Mouse (Mus musculus): ENCODE results near the gene Clcn3. TPM values are rescaled to one million over a fixed set of nuclear protein-coding genes. Genes with fewer than 3 reads are reported as not detected.

The Clcn3 gene
- polyA plus RNA-seq, 1 experiment from 2014 or later, result 22.1 TPM

DNA sequence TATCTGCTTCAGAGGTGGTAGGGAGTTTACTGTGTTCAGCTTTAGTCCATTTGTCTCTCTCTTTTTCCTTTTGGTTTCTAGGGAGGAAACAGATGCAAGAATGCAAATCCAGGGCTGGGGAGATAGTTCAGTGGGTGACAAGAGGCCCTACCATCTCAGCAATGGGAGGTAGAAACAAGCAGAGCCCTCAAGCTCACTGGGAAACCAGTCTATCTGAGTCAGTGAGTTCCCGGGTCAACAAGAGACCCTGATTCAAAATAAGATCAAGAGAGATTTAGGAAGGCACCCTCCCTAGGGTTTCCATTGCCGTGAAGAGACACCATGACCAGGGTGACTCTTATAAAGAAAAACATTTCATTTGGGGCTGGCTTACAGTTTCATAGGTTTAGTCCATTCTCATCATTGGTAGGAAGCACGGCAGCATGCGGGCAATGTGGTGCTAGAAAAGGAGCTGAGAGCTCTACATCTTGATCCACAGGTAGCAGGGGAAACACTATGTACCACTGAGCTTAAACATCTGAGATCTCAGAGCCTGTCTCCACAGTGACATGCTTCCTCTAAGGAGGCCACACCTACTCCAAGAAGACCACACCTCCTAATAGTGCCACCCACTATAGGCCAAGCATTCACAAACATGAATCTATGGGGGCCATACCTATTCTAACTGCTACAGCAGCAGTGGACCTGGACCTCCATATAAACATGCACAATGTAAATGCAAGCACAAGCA lies 114.7 kb downstream of the Clcn3 start:
- ATAC-seq (ENCODE audit: insufficient number of reproducible peaks, insufficient read depth, low FRiP score, low read depth), result no peak
- H3K36me3 ChIP-seq (ENCODE audit: control insufficient read depth, insufficient read depth, low read length), result no peaks in the 10 kb centered on the region
- no peaks in the 10 kb centered on the region for H3K27me3 ChIP-seq (ENCODE audit: control insufficient read depth, insufficient read depth, low read length)
- no peak overlapping the region for H3K4me3 ChIP-seq (ENCODE audit: control insufficient read depth in 1 of 2, insufficient read depth in 1 of 2, low read depth in 1 of 2, low read length in 2 of 2)
- H3K27ac ChIP-seq (replicated peaks in 1 of 2; ENCODE audit: control insufficient read depth in 1 of 2, insufficient read depth in 1 of 2, low read depth in 2 of 2, low read length in 2 of 2), result no peak overlapping the region
- H3K9me3 ChIP-seq (ENCODE audit: control insufficient read depth, low read length), result no peaks in the 10 kb centered on the region
- peaks cover 0 to 10% of the 10 kb centered on the region in 2 experiments; a peak in 2 of 4 replicates for H3K4me1 ChIP-seq (ENCODE audit: control insufficient read depth in 2 of 2, insufficient read depth in 2 of 2, low read length in 2 of 2)
- 84% methylated on average over 4 of the region's 4 CpGs for WGBS
- H3K9ac ChIP-seq (ENCODE audit: low read length), result no peak overlapping the region
- H3K4me2 ChIP-seq (ENCODE audit: low read length), result no peak overlapping the region

DNA sequence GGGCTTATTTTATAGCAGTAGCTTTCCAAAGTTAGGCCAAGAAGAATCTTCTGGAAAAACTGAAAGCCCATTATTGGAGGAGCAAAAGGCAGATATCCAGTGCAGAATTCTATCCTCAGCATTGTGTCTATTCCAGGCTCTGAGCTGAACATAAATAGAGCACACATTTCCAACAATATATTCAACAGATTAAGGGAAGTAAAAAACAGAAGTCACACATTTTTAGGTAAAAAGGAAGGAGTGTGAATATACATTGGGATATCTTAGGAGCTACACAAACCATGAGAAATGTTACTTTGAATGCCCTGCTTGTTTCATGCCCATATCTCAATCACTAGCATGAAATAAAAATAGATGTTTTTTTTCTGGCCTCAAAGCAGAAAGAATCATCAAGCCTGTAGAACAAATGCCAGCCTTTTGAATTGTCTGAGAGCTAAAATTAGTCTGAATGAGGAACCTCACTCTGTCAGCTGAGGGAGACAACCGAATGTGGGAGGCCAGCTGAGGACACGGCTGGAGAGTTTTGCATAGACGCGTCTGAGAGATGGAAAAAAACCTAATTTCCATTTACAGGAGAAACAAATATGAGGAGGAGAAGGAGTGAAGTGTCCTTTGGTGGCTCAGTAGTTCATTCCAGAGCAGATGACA lies 115.5 kb downstream of the Clcn3 start:
- WGBS, result 29% methylated on average over 4 of the region's 4 CpGs
- ATAC-seq (ENCODE audit: insufficient number of reproducible peaks, insufficient read depth, low FRiP score, low read depth), result no peak
- H3K4me1 ChIP-seq (ENCODE audit: control insufficient read depth in 2 of 2, insufficient read depth in 2 of 2, low read length in 2 of 2), result peaks cover 0 to 10% of the 10 kb centered on the region in 2 experiments; a peak in 2 of 4 replicates

DNA sequence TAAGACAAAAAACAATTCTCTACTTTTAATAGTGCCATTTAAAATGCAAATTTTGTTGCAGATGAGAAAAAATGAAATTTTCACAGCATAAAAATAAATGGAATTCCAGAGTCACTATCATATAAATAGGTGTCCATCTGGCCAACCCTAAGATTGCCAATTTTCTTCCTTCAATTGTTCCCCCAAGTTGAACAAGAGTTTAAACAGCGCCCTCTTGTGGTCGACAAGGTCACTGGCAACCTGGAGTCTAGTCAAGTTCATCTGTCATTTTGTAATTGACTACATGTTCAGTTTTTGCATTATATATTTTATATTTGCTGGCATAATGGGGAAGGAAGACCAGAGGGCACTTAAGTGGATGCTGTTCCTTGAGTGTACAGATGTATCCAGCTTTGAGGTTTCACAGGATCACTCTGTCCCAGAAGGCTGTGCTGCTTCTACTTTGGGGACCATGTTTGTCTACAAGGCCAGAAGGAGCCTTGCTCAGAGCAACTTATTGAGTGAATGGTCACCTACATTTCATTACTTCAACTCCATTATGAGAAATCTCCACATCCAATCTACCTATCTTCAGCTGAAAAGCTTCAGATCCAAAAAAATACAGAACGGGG lies 117.5 kb downstream of the Clcn3 start:
- Histone ChIP-seq H3K4me2 (ENCODE audit: low read length) (no peak overlapping the region), H3K4me3 (ENCODE audit: control insufficient read depth in 1 of 2, insufficient read depth in 1 of 2, low read depth in 1 of 2, low read length in 2 of 2) (no peak overlapping the region), H3K27me3 (ENCODE audit: control insufficient read depth, insufficient read depth, low read length) (no peaks in the 10 kb centered on the region), H3K4me1 (ENCODE audit: control insufficient read depth in 2 of 2, insufficient read depth in 2 of 2, low read length in 2 of 2) (peaks cover 0 to 10% of the 10 kb centered on the region in 2 experiments; a peak in 2 of 4 replicates), H3K27ac (replicated peaks in 1 of 2; ENCODE audit: control insufficient read depth in 1 of 2, insufficient read depth in 1 of 2, low read depth in 2 of 2, low read length in 2 of 2) (no peak overlapping the region), H3K9ac (ENCODE audit: low read length) (no peak overlapping the region), H3K9me3 (ENCODE audit: control insufficient read depth, low read length) (no peaks in the 10 kb centered on the region), H3K36me3 (ENCODE audit: control insufficient read depth, insufficient read depth, low read length) (no peaks in the 10 kb centered on the region)
- no peak for ATAC-seq (ENCODE audit: insufficient number of reproducible peaks, insufficient read depth, low FRiP score, low read depth)
- 34% methylated on average over 3 of the region's 3 CpGs for WGBS

More for the DNA sequence above, 115.5 kb downstream of the Clcn3 start:
- Histone ChIP-seq H3K36me3 (ENCODE audit: control insufficient read depth, insufficient read depth, low read length) (no peaks in the 10 kb centered on the region), H3K4me3 (ENCODE audit: control insufficient read depth in 1 of 2, insufficient read depth in 1 of 2, low read depth in 1 of 2, low read length in 2 of 2) (no peak overlapping the region), H3K27me3 (ENCODE audit: control insufficient read depth, insufficient read depth, low read length) (no peaks in the 10 kb centered on the region), H3K4me2 (ENCODE audit: low read length) (no peak overlapping the region), H3K9me3 (ENCODE audit: control insufficient read depth, low read length) (no peaks in the 10 kb centered on the region), H3K9ac (ENCODE audit: low read length) (no peak overlapping the region), H3K27ac (replicated peaks in 1 of 2; ENCODE audit: control insufficient read depth in 1 of 2, insufficient read depth in 1 of 2, low read depth in 2 of 2, low read length in 2 of 2) (no peak overlapping the region)

DNA sequence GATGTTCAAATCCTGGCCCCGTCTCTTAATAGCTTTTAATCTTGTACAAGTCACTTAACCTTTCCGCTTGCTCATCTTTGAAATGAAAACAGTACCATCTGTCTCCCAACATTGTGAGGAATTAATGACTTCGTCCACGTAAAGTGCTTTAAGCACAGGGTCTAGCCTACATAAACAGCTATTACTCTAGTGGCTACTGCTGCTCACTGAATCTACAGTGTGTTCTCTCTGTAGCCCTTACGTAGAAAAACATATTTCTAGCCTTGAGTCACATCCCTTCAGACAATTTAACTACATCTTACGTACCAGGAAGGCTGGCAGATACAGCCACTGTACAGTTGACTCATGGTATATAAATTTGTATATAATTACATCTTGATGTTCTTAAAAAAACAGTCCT lies 118.2 kb downstream of the Clcn3 start:
- peaks cover 0 to 10% of the 10 kb centered on the region in 2 experiments; a peak in 2 of 4 replicates for H3K4me1 ChIP-seq (ENCODE audit: control insufficient read depth in 2 of 2, insufficient read depth in 2 of 2, low read length in 2 of 2)
- no peak overlapping the region for H3K4me2 ChIP-seq (ENCODE audit: low read length)
- no peak overlapping the region for H3K9ac ChIP-seq (ENCODE audit: low read length)
- no peak overlapping the region for H3K4me3 ChIP-seq (ENCODE audit: control insufficient read depth in 1 of 2, insufficient read depth in 1 of 2, low read depth in 1 of 2, low read length in 2 of 2)
- H3K9me3 ChIP-seq (ENCODE audit: control insufficient read depth, low read length), result no peaks in the 10 kb centered on the region
- 80% methylated on average over 6 of the region's 6 CpGs for WGBS
- no peaks in the 10 kb centered on the region for H3K27me3 ChIP-seq (ENCODE audit: control insufficient read depth, insufficient read depth, low read length)
- no peak overlapping the region for H3K27ac ChIP-seq (replicated peaks in 1 of 2; ENCODE audit: control insufficient read depth in 1 of 2, insufficient read depth in 1 of 2, low read depth in 2 of 2, low read length in 2 of 2)
- no peaks in the 10 kb centered on the region for H3K36me3 ChIP-seq (ENCODE audit: control insufficient read depth, insufficient read depth, low read length)
- ATAC-seq (ENCODE audit: insufficient number of reproducible peaks, insufficient read depth, low FRiP score, low read depth), result no peak

DNA sequence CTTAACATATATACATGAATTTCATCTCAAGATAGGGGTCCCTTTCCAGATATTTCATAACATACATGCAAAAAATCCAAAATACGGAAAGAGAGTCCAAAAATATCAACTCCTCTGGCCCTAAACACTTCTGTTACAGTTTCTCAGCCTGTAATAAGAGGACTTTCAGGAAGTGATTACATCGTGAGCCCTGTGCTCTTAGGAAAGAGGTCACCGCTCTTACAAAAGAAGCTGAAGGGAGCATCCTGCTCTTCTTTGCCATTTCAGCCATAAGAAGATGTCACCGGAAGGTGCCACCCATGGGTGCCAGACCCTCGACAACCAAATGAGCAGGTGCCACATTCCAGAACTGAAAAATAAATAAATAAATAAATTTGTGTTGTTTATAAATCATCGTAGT lies 121.3 kb downstream of the Clcn3 start:
- Histone ChIP-seq H3K36me3 (ENCODE audit: control insufficient read depth, insufficient read depth, low read length) (no peaks in the 10 kb centered on the region), H3K9ac (ENCODE audit: low read length) (no peak overlapping the region), H3K4me2 (ENCODE audit: low read length) (no peak overlapping the region), H3K4me3 (ENCODE audit: control insufficient read depth in 1 of 2, insufficient read depth in 1 of 2, low read depth in 1 of 2, low read length in 2 of 2) (no peak overlapping the region), H3K27me3 (ENCODE audit: control insufficient read depth, insufficient read depth, low read length) (no peaks in the 10 kb centered on the region), H3K27ac (replicated peaks in 1 of 2; ENCODE audit: control insufficient read depth in 1 of 2, insufficient read depth in 1 of 2, low read depth in 2 of 2, low read length in 2 of 2) (no peak overlapping the region), H3K4me1 (ENCODE audit: control insufficient read depth in 2 of 2, insufficient read depth in 2 of 2, low read length in 2 of 2) (peaks cover 0 to 2% of the 10 kb centered on the region in 2 experiments; a peak in 2 of 4 replicates), H3K9me3 (ENCODE audit: control insufficient read depth, low read length) (no peaks in the 10 kb centered on the region)
- WGBS, result 83% methylated on average over 6 of the region's 6 CpGs
- no peak for ATAC-seq (ENCODE audit: insufficient number of reproducible peaks, insufficient read depth, low FRiP score, low read depth)

DNA sequence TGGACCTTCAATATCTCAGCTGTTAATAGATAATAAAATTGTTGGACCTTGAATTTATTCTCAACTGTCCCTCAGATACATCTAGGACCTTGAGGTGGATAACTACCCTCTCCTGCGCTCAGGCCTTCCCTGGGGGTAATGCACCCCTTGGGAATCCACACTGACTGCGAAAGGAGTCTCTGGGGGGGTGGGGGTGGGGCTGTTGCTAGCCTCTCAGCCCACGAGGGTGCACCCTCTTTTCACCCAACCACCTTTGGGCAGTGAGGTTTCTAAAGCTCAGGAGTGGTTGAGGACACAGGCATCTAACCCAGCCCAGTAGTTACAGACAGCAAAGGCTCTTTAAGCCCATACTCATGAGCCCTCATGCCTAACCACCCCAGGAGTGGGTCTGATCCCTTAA lies 122.4 kb downstream of the Clcn3 start:
- Histone ChIP-seq H3K27ac (replicated peaks in 1 of 2; ENCODE audit: control insufficient read depth in 1 of 2, insufficient read depth in 1 of 2, low read depth in 2 of 2, low read length in 2 of 2) (no peak overlapping the region), H3K4me3 (ENCODE audit: control insufficient read depth in 1 of 2, insufficient read depth in 1 of 2, low read depth in 1 of 2, low read length in 2 of 2) (no peak overlapping the region), H3K9me3 (ENCODE audit: control insufficient read depth, low read length) (no peaks in the 10 kb centered on the region), H3K9ac (ENCODE audit: low read length) (no peak overlapping the region), H3K4me2 (ENCODE audit: low read length) (no peak overlapping the region), H3K36me3 (ENCODE audit: control insufficient read depth, insufficient read depth, low read length) (no peaks in the 10 kb centered on the region), H3K4me1 (ENCODE audit: control insufficient read depth in 2 of 2, insufficient read depth in 2 of 2, low read length in 2 of 2) (peaks cover 0 to 2% of the 10 kb centered on the region in 2 experiments; a peak in 2 of 4 replicates), H3K27me3 (ENCODE audit: control insufficient read depth, insufficient read depth, low read length) (no peaks in the 10 kb centered on the region)
- WGBS, result 59% methylated on average over 3 of the region's 3 CpGs
- ATAC-seq (ENCODE audit: insufficient number of reproducible peaks, insufficient read depth, low FRiP score, low read depth), result no peak
